Mouse (Mus musculus) R1 (cell line): ENCODE measurements at regions not wholly inside any gene's neighbourhood (a gene's known extent, or its start where the extent isn't known, plus 50 kb on each side); places are given as distances from the start of the nearest gene placed in this dataset.

ENCODE experiments used
- DNase-seq: peaks from one replicate; pipeline ENCODE4 v3.0.0-alpha.2; 2018; ENCODE audit warnings: low read depth, low spot score

GRCm38 (mm10) chr1:114641215-114641614, 1043.3 kb upstream of the Cntnap5a start:
- no peak for DNase-seq

- peak; percentile 90 for DNase-seq
Measured at GRCm38 (mm10) chr1:114641854-114642253, 1042.7 kb upstream of the Cntnap5a start.

- no peak for DNase-seq
Measured at GRCm38 (mm10) chr1:114673954-114674353, 1010.6 kb upstream of the Cntnap5a start.

- no peak for DNase-seq
Measured at GRCm38 (mm10) chr1:114681258-114681657, 1003.3 kb upstream of the Cntnap5a start.

- no peak for DNase-seq
Measured at GRCm38 (mm10) chr1:114721142-114721541, 963.4 kb upstream of the Cntnap5a start.

- DNase-seq: no peak
Measured at GRCm38 (mm10) chr1:114729167-114729566, 955.4 kb upstream of the Cntnap5a start.
